Mouse (Mus musculus) kidney, embryonic 15.5 days (tissue): ENCODE measurements around the gene Flcn. TPM values are rescaled to one million over a fixed set of nuclear protein-coding genes. Genes with fewer than 3 reads are reported as not detected.

Experiments used
- ATAC-seq: fragments of 200-750 bp; cut with Nextera tagmentation; replicated peaks from 2 replicates; pipeline ENCODE4 v1.8.0; 2017; ENCODE audit warnings: moderate TSS enrichment; ENCODE audit not compliant: low FRiP score
- H3K27ac ChIP-seq: fragments of 300-500 bp; sonication (generic); 2 replicates; pipeline ENCODE4 v1.5.1; 2015; ENCODE audit warnings: mild to moderate bottlenecking, inconsistent platforms
- H3K27me3 ChIP-seq: fragments of 300-500 bp; sonication (generic); 2 replicates; pipeline ENCODE4 v1.6.1; 2015; ENCODE audit warnings: inconsistent platforms
- H3K36me3 ChIP-seq: fragments of 300-500 bp; sonication (generic); 2 replicates; pipeline ENCODE4 v1.6.1; 2015; ENCODE audit warnings: inconsistent platforms
- H3K4me1 ChIP-seq: fragments of 300-500 bp; sonication (generic); 2 replicates; pipeline ENCODE4 v1.6.1; 2015; ENCODE audit warnings: inconsistent platforms
- H3K4me2 ChIP-seq: fragments of 300-500 bp; sonication (generic); 2 replicates; pipeline ENCODE4 v1.6.1; 2015; ENCODE audit warnings: moderate library complexity, mild to moderate bottlenecking, inconsistent platforms
- H3K4me3 ChIP-seq: fragments of 300-500 bp; sonication (generic); replicated peaks from 2 replicates; pipeline ENCODE4 v1.5.1; 2015; ENCODE audit warnings: mild to moderate bottlenecking, inconsistent platforms
- H3K9ac ChIP-seq: fragments of 300-500 bp; sonication (generic); 2 replicates; pipeline ENCODE4 v1.6.1; 2015; ENCODE audit warnings: mild to moderate bottlenecking, inconsistent platforms
- H3K9me3 ChIP-seq: fragments of 300-500 bp; sonication (generic); replicated peaks from 2 replicates; pipeline ENCODE4 v1.6.1; 2016; ENCODE audit warnings: inconsistent platforms
- WGBS: fragments of 180-500 bp; shearing (Covaris S2); methylation state at CpG from one replicate; pipeline ENCODE4 v1.1.7; 2015; ENCODE audit warnings: mixed read lengths; 5-methylcytosine and 5-hydroxymethylcytosine counted together
- polyA plus RNA-seq: library from polyadenylated mRNA; unstranded; fragments of >200 nt; fragmentation: Nextera tagmentation; extraction: Ambion mirVana; gene quantifications from 2 replicates; pipeline ENCODE4 v1.2.1, GENCODE M21; 2015

The Flcn gene
- polyA plus RNA-seq, 1 experiment from 2014 or later, result 32.6 TPM

DNA sequence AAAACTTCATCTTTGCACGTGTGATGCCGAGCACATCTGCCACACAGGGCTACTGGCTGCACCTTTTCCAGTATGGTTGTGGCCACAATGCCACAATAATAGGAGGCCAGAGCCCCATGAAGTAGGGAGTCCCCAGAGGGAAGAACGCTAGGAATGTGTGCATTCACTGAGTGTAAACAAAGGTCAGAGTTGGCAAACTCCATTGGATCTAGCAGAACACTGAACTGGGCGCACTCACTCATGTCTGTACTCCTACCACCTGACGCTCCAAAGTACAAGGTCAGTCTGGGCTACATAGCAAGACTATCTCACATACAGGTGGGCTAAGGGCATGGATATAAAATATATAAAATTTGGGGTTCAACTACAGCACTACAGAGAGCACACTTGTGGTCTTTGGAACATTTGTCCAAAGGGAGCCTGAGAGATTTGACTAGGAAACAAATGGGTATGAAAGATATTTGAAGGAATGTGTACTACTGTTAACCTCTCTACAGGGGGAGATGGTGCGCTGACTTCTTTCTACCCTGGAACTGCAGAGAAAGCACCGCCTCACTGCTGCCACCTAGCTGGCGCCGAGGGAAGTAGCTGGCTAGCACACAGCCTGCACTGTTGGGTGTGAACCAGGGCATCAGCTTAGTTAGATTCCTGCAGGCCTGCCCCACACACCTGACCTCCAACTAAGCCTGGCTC is 31.5 kb downstream of the Flcn start:
- Histone ChIP-seq H3K4me2 (no peak overlapping the region), H3K9me3 (no peaks in the 10 kb centered on the region), H3K4me1 (no peaks in the 10 kb centered on the region), H3K27ac (no peak overlapping the region), H3K27me3 (no peaks in the 10 kb centered on the region), H3K9ac (no peak overlapping the region), H3K36me3 (peaks cover 54% of the 10 kb centered on the region), H3K4me3 (no peak overlapping the region)
- ATAC-seq, result peak; percentile 49
- WGBS, result 57% methylated on average over 9 of the region's 9 CpGs

DNA sequence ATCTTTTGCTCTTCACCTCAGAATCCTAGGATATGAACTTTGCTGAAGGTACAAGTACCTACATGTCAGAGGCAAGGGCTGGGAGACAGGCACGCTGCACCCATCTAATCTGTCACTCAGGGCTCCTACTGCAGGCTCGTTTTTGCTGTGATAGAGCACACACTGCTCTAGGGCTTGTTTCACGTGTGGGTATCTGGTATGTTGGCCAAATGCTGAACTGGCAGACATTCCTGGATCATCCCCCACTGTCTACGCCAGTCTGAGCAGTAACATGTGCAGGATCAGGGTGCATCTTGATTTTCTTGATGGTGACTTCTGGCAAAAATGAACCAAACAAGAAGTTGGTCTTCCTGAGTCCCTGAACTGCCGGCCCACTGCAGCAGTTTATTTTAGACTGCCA is 32.6 kb downstream of the Flcn start:
- no peak overlapping the region for H3K4me2 ChIP-seq
- H3K36me3 ChIP-seq, result peaks cover 64% of the 10 kb centered on the region
- no peak overlapping the region for H3K9ac ChIP-seq
- WGBS, result 88% methylated on average over 5 of the region's 5 CpGs
- no peaks in the 10 kb centered on the region for H3K27me3 ChIP-seq
- H3K27ac ChIP-seq, result no peak overlapping the region
- H3K4me3 ChIP-seq, result no peak overlapping the region
- no peaks in the 10 kb centered on the region for H3K9me3 ChIP-seq
- no peaks in the 10 kb centered on the region for H3K4me1 ChIP-seq
- no peak for ATAC-seq

DNA sequence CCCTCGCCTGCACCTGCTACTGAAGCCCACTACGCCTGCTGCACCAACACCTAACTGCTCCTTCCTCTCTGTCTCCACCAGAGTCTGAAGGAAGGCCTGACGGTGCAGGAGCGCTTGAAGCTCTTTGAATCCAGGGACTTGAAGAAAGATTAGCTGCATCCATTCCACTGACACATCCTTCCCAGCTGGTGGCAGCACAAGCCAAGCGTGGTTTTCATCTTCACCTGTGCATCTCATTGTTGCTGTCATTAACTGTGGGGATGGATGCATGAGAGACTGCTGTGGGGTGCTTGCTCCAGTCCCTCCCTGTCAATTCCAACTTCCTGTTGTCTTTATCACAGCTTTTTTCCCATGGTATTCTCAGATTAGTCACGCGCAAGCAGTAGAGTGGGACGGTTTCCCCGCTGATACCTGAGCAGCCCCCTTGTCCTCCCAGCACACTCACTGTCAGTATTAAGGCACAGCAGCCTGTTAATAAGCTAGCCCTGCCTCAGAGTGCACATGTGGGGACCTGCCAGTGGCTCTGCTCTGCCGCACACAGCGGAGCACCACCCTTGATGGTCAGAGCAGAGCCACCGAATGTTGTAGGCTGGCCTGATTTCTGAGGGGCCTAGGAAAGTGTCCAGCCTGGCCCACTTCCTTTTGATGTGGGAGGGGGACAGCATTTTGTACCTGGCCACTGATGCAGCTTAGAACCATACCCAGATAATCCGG is 34.2 kb downstream of the Flcn start:
- H3K9ac ChIP-seq, result no peak overlapping the region
- no peak overlapping the region for H3K4me2 ChIP-seq
- WGBS, result 79% methylated on average over 13 of the region's 13 CpGs
- H3K36me3 ChIP-seq, result peaks cover 81% of the 10 kb centered on the region
- H3K27me3 ChIP-seq, result no peaks in the 10 kb centered on the region
- no peaks in the 10 kb centered on the region for H3K9me3 ChIP-seq
- no peak for ATAC-seq
- no peak overlapping the region for H3K4me3 ChIP-seq
- no peak overlapping the region for H3K27ac ChIP-seq
- H3K4me1 ChIP-seq, result no peaks in the 10 kb centered on the region

DNA sequence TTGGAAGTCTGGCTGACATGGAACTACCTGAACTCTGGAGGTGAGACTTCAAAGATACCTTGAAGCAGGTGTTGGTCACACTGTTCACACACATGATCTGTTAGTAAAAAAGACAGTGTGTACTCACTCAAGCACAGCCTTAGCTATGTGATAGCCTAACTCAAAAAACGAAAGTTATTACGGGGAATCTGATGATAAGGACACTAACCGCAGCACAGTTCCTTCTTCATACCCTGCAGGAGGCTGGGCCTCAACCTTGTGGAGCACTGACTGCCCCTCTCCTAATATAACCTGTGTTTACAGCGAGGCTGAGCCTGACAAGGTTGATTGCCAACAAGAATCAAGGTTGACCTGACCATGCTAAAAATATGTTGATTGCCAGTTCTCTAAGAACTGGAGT is 35.3 kb downstream of the Flcn start:
- H3K4me1 ChIP-seq, result no peaks in the 10 kb centered on the region
- WGBS, result 88% methylated on average over 4 of the region's 4 CpGs
- ATAC-seq, result no peak
- peaks cover 92% of the 10 kb centered on the region for H3K36me3 ChIP-seq
- H3K4me3 ChIP-seq, result no peak overlapping the region
- no peak overlapping the region for H3K9ac ChIP-seq
- H3K27me3 ChIP-seq, result no peaks in the 10 kb centered on the region
- no peaks in the 10 kb centered on the region for H3K9me3 ChIP-seq
- H3K4me2 ChIP-seq, result no peak overlapping the region
- H3K27ac ChIP-seq, result no peak overlapping the region

DNA sequence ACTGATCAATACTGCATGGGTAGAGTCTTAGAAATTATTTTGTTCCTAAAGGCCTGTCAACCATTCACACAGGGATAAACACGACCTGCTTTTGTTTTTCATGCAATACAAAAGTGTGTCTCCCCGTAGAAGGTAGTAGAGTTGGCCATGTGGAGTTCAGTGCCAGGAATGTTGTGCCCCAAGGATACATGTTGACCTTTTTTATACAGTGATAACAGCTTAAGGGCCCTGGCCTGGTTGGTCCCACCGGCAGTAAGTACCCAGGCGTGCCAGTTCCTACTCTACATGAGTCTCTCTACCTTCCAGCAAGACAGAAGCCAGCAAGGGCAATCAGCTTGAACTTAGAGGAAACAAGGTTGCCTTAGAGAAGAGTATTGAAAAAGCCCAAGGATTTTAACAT is 36.9 kb downstream of the Flcn start:
- Histone ChIP-seq H3K9ac (no peak overlapping the region), H3K4me1 (no peaks in the 10 kb centered on the region), H3K4me3 (no peak overlapping the region), H3K27me3 (no peaks in the 10 kb centered on the region), H3K27ac (no peak overlapping the region), H3K4me2 (no peak overlapping the region), H3K9me3 (no peaks in the 10 kb centered on the region), H3K36me3 (peaks cover 99% of the 10 kb centered on the region)
- no peak for ATAC-seq
- 87% methylated on average over 4 of the region's 4 CpGs for WGBS

DNA sequence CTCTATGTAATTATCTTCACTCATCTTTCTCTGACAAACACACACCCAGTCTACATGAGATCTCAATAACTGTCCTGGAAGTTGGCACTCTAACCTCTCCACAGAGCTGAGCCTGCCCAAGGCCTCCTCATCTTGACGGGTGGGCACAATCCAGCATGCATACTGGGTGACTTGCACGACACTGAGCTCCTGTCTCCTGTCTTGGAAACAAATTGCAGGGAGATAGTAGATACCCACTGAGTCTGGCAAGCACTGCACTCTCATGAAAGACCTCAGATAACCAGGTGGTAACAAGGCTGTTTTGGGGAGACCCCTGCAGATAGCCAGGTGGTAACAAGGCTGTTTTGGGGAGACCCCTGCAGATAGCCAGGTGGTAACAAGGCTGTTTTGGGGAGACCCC is 37.5 kb downstream of the Flcn start:
- H3K4me3 ChIP-seq, result no peak overlapping the region
- no peak overlapping the region for H3K9ac ChIP-seq
- no peaks in the 10 kb centered on the region for H3K27me3 ChIP-seq
- no peak overlapping the region for H3K4me2 ChIP-seq
- ATAC-seq, result no peak
- H3K4me1 ChIP-seq, result no peaks in the 10 kb centered on the region
- 79% methylated on average over 2 of the region's 2 CpGs for WGBS
- no peaks in the 10 kb centered on the region for H3K9me3 ChIP-seq
- no peak overlapping the region for H3K27ac ChIP-seq
- H3K36me3 ChIP-seq, result peaks cover 100% of the 10 kb centered on the region

DNA sequence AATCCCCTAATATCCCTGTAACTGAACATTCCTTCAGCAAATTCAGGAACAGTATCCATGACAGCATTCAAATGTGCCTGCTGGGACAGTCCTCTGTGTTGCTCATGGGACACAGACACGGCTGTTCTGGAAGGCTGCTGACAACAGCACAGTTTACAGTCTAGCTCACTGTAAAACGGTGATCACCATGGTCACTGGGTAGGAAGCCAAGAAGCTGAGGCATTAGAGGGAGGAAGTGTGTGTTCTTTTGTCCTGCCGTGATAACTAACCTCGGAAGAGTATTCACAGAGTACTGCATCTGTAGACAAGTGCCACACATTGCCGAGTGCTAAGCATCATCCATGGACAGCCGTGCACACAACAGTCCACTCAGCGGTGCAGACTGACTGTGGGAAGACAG is 39.1 kb downstream of the Flcn start:
- Histone ChIP-seq H3K4me1 (no peaks in the 10 kb centered on the region), H3K27me3 (no peaks in the 10 kb centered on the region), H3K9ac (no peak overlapping the region), H3K36me3 (peaks cover 100% of the 10 kb centered on the region), H3K4me2 (no peak overlapping the region), H3K9me3 (no peaks in the 10 kb centered on the region), H3K27ac (no peak overlapping the region), H3K4me3 (no peak overlapping the region)
- ATAC-seq, result no peak
- WGBS, result 89% methylated on average over 7 of the region's 7 CpGs

DNA sequence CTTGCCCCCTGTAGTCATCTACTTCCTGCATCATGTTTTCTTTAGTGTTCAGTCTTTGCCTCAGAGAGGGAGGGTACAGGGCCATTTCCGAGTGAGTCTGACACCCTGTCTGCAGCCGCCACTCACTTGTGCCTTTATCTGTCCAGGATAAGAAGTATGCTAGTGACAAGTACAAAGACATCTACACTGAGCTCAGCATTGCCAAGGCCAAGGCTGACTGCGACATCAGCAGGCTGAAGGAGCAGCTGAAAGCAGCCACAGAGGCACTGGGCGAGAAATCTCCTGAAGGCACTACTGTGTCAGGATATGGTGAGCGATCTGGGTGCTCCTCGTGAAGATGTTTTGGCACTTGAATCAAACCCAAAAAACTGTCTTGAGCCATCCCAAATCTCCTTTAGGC is 40.1 kb downstream of the Flcn start:
- H3K36me3 ChIP-seq, result peaks cover 100% of the 10 kb centered on the region
- no peak overlapping the region for H3K4me2 ChIP-seq
- no peak overlapping the region for H3K27ac ChIP-seq
- H3K4me1 ChIP-seq, result no peaks in the 10 kb centered on the region
- H3K4me3 ChIP-seq, result no peak overlapping the region
- H3K27me3 ChIP-seq, result no peaks in the 10 kb centered on the region
- no peak for ATAC-seq
- no peaks in the 10 kb centered on the region for H3K9me3 ChIP-seq
- WGBS, result 82% methylated on average over 6 of the region's 6 CpGs
- no peak overlapping the region for H3K9ac ChIP-seq

DNA sequence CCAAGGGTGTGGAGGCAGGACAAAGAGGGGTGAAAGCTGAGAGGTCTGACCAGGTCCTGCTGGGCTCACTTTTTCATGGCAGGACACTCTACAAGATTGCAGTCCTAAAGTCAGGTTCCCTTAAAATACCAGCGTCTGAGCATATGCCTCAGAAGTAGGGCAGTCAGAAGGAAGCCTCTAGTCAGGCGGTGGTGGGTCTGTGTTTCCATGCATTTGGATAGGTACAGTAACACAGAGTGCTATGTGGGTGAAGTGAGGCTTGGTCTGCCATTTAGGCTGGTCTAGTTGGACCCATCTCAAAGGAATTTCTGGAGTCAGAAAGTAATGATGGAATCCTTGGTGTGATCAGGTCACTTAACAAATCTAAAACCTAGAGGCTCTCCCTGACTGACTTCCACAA is 40.5 kb downstream of the Flcn start:
- Histone ChIP-seq H3K27me3 (no peaks in the 10 kb centered on the region), H3K4me3 (no peak overlapping the region), H3K9me3 (no peaks in the 10 kb centered on the region), H3K27ac (no peak overlapping the region), H3K4me2 (no peak overlapping the region), H3K4me1 (no peaks in the 10 kb centered on the region), H3K9ac (no peak overlapping the region), H3K36me3 (peaks cover 100% of the 10 kb centered on the region)
- WGBS, result 83% methylated on average over 2 of the region's 2 CpGs
- no peak for ATAC-seq

DNA sequence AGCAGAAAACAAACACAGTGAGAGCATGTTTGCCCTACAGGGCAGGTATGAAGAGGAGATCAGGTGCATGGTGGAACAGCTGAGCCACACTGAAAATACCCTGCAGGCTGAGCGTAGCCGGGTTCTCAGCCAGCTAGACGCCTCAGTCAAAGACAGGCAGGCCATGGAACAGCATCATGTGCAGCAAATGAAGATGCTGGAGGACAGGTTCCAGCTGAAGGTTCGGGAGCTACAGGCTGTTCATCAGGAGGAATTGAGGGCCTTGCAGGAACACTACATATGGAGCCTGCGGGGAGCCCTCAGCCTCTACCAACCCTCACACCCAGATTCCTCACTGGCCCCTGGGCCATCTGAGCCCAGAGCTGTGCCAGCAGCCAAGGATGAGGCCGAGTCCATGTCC is 49.0 kb downstream of the Flcn start:
- Histone ChIP-seq H3K9me3 (no peaks in the 10 kb centered on the region), H3K27me3 (no peaks in the 10 kb centered on the region), H3K27ac (no peak overlapping the region), H3K36me3 (peaks cover 97% of the 10 kb centered on the region), H3K4me1 (no peaks in the 10 kb centered on the region), H3K4me3 (no peak overlapping the region), H3K9ac (no peak overlapping the region), H3K4me2 (no peak overlapping the region)
- no peak for ATAC-seq
- WGBS, result 93% methylated on average over 6 of the region's 6 CpGs

DNA sequence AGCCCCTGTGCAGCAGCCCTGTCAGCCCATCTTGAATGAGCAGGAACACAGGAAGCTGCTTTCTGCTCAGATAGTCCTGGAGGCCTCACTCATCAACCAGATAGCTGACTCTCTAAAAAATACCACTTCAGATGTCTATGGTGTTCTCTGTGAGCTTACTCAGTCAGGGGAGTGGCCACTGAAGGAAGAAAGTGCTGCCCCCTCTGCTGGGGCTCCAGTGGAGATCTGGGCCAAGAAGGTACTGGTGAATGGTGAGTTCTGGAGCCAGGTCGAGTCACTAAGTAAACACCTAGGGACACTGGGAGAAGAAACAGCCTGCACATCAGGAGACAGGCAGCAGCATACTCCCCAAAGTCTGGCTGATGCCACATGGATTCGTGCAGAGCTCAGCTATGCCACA is 50.2 kb downstream of the Flcn start:
- Histone ChIP-seq H3K27me3 (no peaks in the 10 kb centered on the region), H3K36me3 (peaks cover 97% of the 10 kb centered on the region), H3K9ac (no peak overlapping the region), H3K27ac (no peak overlapping the region), H3K4me1 (no peaks in the 10 kb centered on the region), H3K4me3 (no peak overlapping the region), H3K4me2 (no peak overlapping the region), H3K9me3 (no peaks in the 10 kb centered on the region)
- no peak for ATAC-seq
- 75% methylated on average over 2 of the region's 2 CpGs for WGBS

DNA sequence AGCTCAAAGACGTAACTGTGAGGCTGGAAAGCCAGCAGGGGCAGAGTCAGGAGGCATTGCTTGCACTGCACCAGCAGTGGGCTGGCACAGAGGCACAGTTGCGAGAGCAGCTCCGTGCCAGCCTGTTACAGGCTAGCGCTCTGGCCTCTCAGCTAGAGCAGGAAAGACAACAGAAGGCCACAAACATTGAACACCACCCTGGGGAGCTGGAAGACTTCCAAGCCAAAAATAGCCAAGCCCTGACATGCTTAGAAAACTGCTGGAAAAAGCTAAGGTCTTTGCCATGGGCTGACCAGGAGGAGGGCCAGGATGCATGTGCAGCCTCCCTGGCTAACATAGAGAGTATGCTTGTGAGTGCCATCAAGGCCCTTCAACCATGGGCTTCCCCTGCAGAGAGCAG is 50.6 kb downstream of the Flcn start:
- Histone ChIP-seq H3K4me3 (no peak overlapping the region), H3K36me3 (peaks cover 97% of the 10 kb centered on the region), H3K27me3 (no peaks in the 10 kb centered on the region), H3K4me2 (no peak overlapping the region), H3K27ac (no peak overlapping the region), H3K9ac (no peak overlapping the region), H3K9me3 (no peaks in the 10 kb centered on the region), H3K4me1 (no peaks in the 10 kb centered on the region)
- no peak for ATAC-seq
- WGBS, result 83% methylated on average over 4 of the region's 4 CpGs
